Mouse (Mus musculus): ENCODE results near the gene Fcrl5. TPM values are rescaled to one million over a fixed set of nuclear protein-coding genes. Genes with fewer than 3 reads are reported as not detected.

The Fcrl5 gene
- total and polyA plus RNA-seq, 3 experiments: 3.8 to 19.2 (median 16.9) TPM

- dilution Hi-C loops (cut with MboI; ENCODE audit: extremely low pct_ligation_motif_present, extremely low pct_unique_long_range_greater_than_20kb, low sequenced_read_pairs) (no loop called here), in situ Hi-C loops (cut with MboI; ENCODE audit: low pct_ligation_motif_present, low pct_unique_long_range_greater_than_20kb, low sequenced_read_pairs) (loop anchor here (5.0 kb wide), 4 partner anchors 47 to 263 kb away; no protein-coding TSS in a partner anchor)
- H3K4me3 ChIP-seq (replicated peaks in 1 of 3; ENCODE audit: low read depth in 2 of 3, low read length in 2 of 3, poor library complexity in 1 of 3): no peak overlapping the region
- no peaks in the 10 kb centered on the region for H3K27me3 ChIP-seq (replicated peaks)
- peaks cover 0 to 1% of the 10 kb centered on the region in 2 experiments for H3K36me3 ChIP-seq (replicated peaks in 1 of 2; ENCODE audit: control insufficient read depth in 1 of 2, insufficient read depth in 1 of 2, low read length in 1 of 2)
- H3K4me2 ChIP-seq (ENCODE audit: insufficient read depth, low read depth, poor library complexity, severe bottlenecking): no peak overlapping the region
- peaks cover 2% of the 10 kb centered on the region for H3K9me3 ChIP-seq (replicated peaks; ENCODE audit: low read length)
- no peak for DNase-seq (ENCODE audit: extremely low read depth)
- peaks cover 53 to 91% of the 10 kb centered on the region in 2 experiments for H3K4me1 ChIP-seq (ENCODE audit: control insufficient read depth in 1 of 2, insufficient read depth in 2 of 2)
- no peak overlapping the region for H3K9ac ChIP-seq (ENCODE audit: insufficient read depth, low read depth)
- TF ChIP-seq SMC3 (IDR thresholded peaks at IDR 0.05; ENCODE audit: low read depth, low read length) (no peak), GABPA (IDR thresholded peaks at IDR 0.05; ENCODE audit: insufficient replicate concordance, low read depth, low read length) (no peak), ZC3H11A (IDR thresholded peaks at IDR 0.05; ENCODE audit: low read depth, low read length) (no peak), POLR2A (IDR thresholded peaks at IDR 0.05; ENCODE audit: low read depth, low read length) (no peak), ZKSCAN1 (IDR thresholded peaks at IDR 0.05; ENCODE audit: borderline replicate concordance, low read depth, low read length) (no peak)
- no peak overlapping the region for H3K27ac ChIP-seq (ENCODE audit: insufficient read depth, low read depth)
- no peaks in the 10 kb centered on the region for H3K79me2 ChIP-seq (replicated peaks; ENCODE audit: control insufficient read depth, extremely low read depth, insufficient read depth, poor library complexity, severe bottlenecking)
Measured at GRCm38 (mm10) chr3:87504749-87505425, 69.3 kb downstream of the Fcrl5 start.

DNA sequence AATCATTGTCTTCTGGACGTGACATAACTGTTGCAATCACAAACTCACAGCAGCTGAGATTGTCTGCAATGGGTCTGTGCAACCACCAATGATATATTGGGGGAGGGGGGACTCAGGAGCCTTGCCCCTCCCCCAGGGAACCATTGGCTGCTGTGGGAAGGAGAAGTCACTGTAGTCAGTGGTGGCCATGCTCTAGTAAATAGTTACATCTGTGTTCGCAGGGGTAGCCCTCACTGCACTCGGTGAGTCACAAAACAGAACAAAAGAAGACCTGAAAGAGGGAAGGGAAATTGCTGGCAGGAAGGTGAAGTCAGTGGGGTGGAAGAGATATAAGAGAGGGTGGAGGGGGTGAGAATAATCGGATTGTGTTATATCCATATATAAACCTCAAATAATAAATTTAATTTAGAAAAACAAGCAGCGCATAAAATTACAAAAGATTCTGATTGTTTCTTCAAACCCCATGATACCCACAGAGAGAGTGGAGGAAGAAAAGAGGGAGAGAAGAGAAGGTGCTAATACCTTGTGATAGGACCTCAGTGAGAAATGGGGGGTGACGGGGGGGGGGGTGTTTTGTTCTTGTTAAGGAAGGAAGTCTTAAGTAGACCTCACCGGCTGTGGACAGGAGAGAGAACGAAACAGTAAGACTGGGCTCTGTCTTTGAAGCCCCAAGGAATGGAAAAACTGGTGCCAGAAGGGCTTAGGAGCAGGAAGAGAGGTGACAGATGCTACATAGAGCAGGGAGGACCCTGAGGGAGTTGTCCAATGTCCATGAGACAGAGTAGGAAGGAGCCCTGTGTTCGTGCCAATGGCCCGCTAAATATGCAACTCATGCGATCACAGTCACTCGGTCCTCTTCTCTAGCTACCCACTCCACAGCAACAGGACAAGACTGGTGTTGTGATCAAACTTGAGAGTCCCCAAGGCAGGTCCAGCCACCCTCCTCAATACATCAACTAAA, 71.2 kb downstream of the Fcrl5 start:
- dilution Hi-C loops (cut with MboI; ENCODE audit: extremely low pct_ligation_motif_present, extremely low pct_unique_long_range_greater_than_20kb, low sequenced_read_pairs) (no loop called here), in situ Hi-C loops (cut with MboI; ENCODE audit: low pct_ligation_motif_present, low pct_unique_long_range_greater_than_20kb, low sequenced_read_pairs) (loop anchor here (5.0 kb wide), 1 partner anchor 46 kb away; no protein-coding TSS in a partner anchor)
- no peaks in the 10 kb centered on the region for H3K27me3 ChIP-seq (replicated peaks)
- no peaks in the 10 kb centered on the region for H3K79me2 ChIP-seq (replicated peaks; ENCODE audit: control insufficient read depth, extremely low read depth, insufficient read depth, poor library complexity, severe bottlenecking)
- peak; percentile 92 for DNase-seq (ENCODE audit: extremely low read depth)
- peak overlapping the region; percentile 42; the same call in 1 of the 2 replicates for H3K4me2 ChIP-seq (ENCODE audit: insufficient read depth, low read depth, poor library complexity, severe bottlenecking)
- peaks cover 0 to 3% of the 10 kb centered on the region in 2 experiments for H3K36me3 ChIP-seq (replicated peaks in 1 of 2; ENCODE audit: control insufficient read depth in 1 of 2, insufficient read depth in 1 of 2, low read length in 1 of 2)
- H3K27ac ChIP-seq (ENCODE audit: insufficient read depth, low read depth): peak overlapping the region; percentile 43; the same call in 1 of the 2 replicates
- H3K9ac ChIP-seq (ENCODE audit: insufficient read depth, low read depth): no peak overlapping the region
- peaks cover 45 to 95% of the 10 kb centered on the region in 2 experiments for H3K4me1 ChIP-seq (ENCODE audit: control insufficient read depth in 1 of 2, insufficient read depth in 2 of 2)
- H3K4me3 ChIP-seq (replicated peaks in 1 of 3; ENCODE audit: low read depth in 2 of 3, low read length in 2 of 3, poor library complexity in 1 of 3): peak overlapping the region in 1 of 3 experiments; percentile 14
- peaks cover 2% of the 10 kb centered on the region for H3K9me3 ChIP-seq (replicated peaks; ENCODE audit: low read length)
- TF ChIP-seq MXI1 (IDR thresholded peaks at IDR 0.05; ENCODE audit: low read depth, low read length): no peak; the same call in none of the 2 replicates
- TF ChIP-seq KAT2A (IDR thresholded peaks at IDR 0.05; ENCODE audit: insufficient replicate concordance, low read length): no peak
- TF ChIP-seq SIN3A (IDR thresholded peaks at IDR 0.05; ENCODE audit: low read length): peak; percentile 57; the same call in 1 of the 2 replicates
- 0 out of 2 replicates have a peak, but pooled peaks have one; percentile 14 for TF ChIP-seq MAX (IDR thresholded peaks at IDR 0.05; ENCODE audit: low read length)
- no peak for TF ChIP-seq USF1 (IDR thresholded peaks at IDR 0.05; ENCODE audit: low read depth, low read length)
- TF ChIP-seq TBP (conservative IDR thresholded peaks at IDR 0.05; ENCODE audit: low read depth, low read length): 0 out of 2 replicates have a peak, but pooled peaks have one; percentile 35
- TF ChIP-seq HCFC1 (IDR thresholded peaks at IDR 0.05; ENCODE audit: low read depth, low read length): no peak
- no peak for TF ChIP-seq CTCF (conservative IDR thresholded peaks at IDR 0.05 in 1 of 2, IDR thresholded peaks at IDR 0.05 in 1 of 2; ENCODE audit: low read depth in 2 of 2, low read length in 2 of 2)
- TF ChIP-seq ETS1 (conservative IDR thresholded peaks at IDR 0.05; ENCODE audit: low read depth, low read length): peak; percentile 77
- TF ChIP-seq RAD21 (IDR thresholded peaks at IDR 0.05; ENCODE audit: low read depth, low read length): no peak
- TF ChIP-seq TCF12 (IDR thresholded peaks at IDR 0.05; ENCODE audit: low read depth, low read length): peak; percentile 46; the same call in 1 of the 2 replicates
- no peak for TF ChIP-seq JUND (conservative IDR thresholded peaks at IDR 0.05; ENCODE audit: low read depth, low read length)
- TF ChIP-seq BHLHE40 (IDR thresholded peaks at IDR 0.05; ENCODE audit: low read depth, low read length): 0 out of 2 replicates have a peak, but pooled peaks have one; percentile 24
- peak; percentile 70; the same call in 1 of the 2 replicates for TF ChIP-seq IRF4 (IDR thresholded peaks at IDR 0.05; ENCODE audit: low read depth, low read length)
- 0 out of 2 replicates have a peak, but pooled peaks have one; percentile 27 for TF ChIP-seq ELF1 (IDR thresholded peaks at IDR 0.05; ENCODE audit: low read depth, low read length)
- 0 out of 2 replicates have a peak, but pooled peaks have one; percentile 13 for TF ChIP-seq SMC3 (IDR thresholded peaks at IDR 0.05; ENCODE audit: low read depth, low read length)
- no peak for TF ChIP-seq ZKSCAN1 (IDR thresholded peaks at IDR 0.05; ENCODE audit: borderline replicate concordance, low read depth, low read length)
- peak; percentile 61 for TF ChIP-seq EP300 (IDR thresholded peaks at IDR 0.05; ENCODE audit: low read length)
- TF ChIP-seq CHD2 (IDR thresholded peaks at IDR 0.05; ENCODE audit: low read length): peak; percentile 88
- TF ChIP-seq ZC3H11A (IDR thresholded peaks at IDR 0.05; ENCODE audit: low read depth, low read length): no peak
- TF ChIP-seq NELFE (IDR thresholded peaks at IDR 0.05; ENCODE audit: low read depth, low read length): no peak
- no peak for TF ChIP-seq PAX5 (IDR thresholded peaks at IDR 0.05; ENCODE audit: low read length)
- TF ChIP-seq MEF2A (IDR thresholded peaks at IDR 0.05; ENCODE audit: borderline replicate concordance, low read depth, low read length): peak; percentile 33; the same call in 1 of the 2 replicates
- peak; percentile 31; the same call in 1 of the 2 replicates for TF ChIP-seq JUN (IDR thresholded peaks at IDR 0.05; ENCODE audit: insufficient read depth, low read depth, low read length)
- TF ChIP-seq ZNF384 (IDR thresholded peaks at IDR 0.05; ENCODE audit: low read depth, low read length): no peak

Data from CH12.LX (cell line).